Mouse (Mus musculus) olfactory bulb, adult 2 months (tissue): ENCODE data around the gene Tapbp.

Experiments used
- CTCF ChIP-seq: fragments of 200-500 bp; IDR thresholded peaks from 2 replicates; pipeline ENCODE4 v1.5.1; 2012; ENCODE audit warnings: low read depth, mild to moderate bottlenecking, low read length, moderate library complexity; ENCODE audit not compliant: insufficient read depth
- POLR2A ChIP-seq: fragments of 200-500 bp; IDR thresholded peaks from 2 replicates; pipeline ENCODE4 v1.6.1; 2012; ENCODE audit warnings: mild to moderate bottlenecking, low read depth, low read length, moderate library complexity; ENCODE audit not compliant: insufficient read depth

DNA sequence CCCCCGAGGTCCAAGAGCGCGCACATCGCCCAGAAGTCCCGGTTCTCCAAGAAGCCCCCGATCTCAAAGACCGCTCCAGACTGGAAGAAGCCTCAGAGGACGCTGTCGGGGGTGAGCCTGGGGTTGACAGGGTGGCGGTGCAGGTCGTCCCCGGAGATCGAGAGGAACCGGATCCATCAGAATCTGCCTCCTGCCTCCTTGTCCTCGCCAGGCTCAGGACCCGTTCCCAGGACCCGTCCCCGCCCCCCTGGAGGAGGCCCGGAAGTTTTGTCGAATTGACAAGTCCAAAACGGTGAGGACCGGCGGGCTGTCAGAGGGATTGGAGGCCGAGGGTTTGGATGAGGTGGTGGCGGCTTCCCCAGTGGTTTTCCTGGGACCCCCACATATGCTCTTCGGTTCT, 25.3 kb downstream of the Tapbp start:
- TF ChIP-seq POLR2A (no peak), CTCF (no peak)
